In the genomic region with DNA sequence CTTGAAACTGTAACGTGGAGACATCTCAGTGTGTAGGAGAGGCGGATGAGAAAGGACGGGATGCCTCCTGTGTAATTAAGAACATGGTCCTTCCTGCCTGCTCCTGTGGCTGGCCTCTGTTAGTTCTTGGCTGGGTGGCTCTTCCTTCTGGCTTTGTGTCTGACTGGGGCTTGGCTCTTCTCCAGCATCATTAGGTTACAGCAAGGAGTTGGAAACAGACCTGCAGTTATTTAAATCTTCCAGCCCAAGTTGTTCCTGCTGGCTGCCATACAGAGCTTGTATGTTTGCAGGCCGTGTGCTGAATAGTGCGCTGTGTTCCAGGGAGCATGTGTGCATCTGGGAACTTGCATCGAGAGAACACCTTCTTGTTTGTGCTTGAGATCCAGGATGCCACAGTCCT, we compare ENCODE assay signal across 10 mouse cellular contexts.
DNase-seq lines count a peak whose midpoint lies in the region; ATAC-seq and TF ChIP-seq lines count a peak whose summit lies in the region.
"Had no signal": no experiment of that assay in that cellular context is flagged by ENCODE, and none has a peak within 500 bp of the region (broad histone marks: within the 10 kb centered on the region; RNA-seq: fewer than 3 reads in every experiment).

No protein-coding gene starts in this region.

- H3K4me3 ChIP-seq in hindbrain, postnatal 0 days (ENCODE audit: low read length), result no peak overlapping the region
- H3K4me3 ChIP-seq: myocyte had no signal

- no peak for TF ChIP-seq CTCF in hindbrain, postnatal 0 days (IDR thresholded peaks at IDR 0.05; ENCODE audit: low read depth)

- H3K9me3 ChIP-seq in hindbrain, postnatal 0 days (ENCODE audit: low read length), result no peaks in the 10 kb centered on the region

- H3K4me2 ChIP-seq in hindbrain, postnatal 0 days (ENCODE audit: low read depth, low read length), result 0 out of 2 replicates have a peak overlapping the region, but pooled peaks have one; percentile 13

- intact Hi-C loops in left cerebral cortex, postnatal 10 days (cut with DNase I), result no loop called here

- H3K4me1 ChIP-seq in hindbrain, postnatal 0 days (ENCODE audit: insufficient read depth, low read length), result peaks cover 17% of the 10 kb centered on the region; the same call in 1 of the 2 replicates

- no peaks in the 10 kb centered on the region for H3K36me3 ChIP-seq in hindbrain, postnatal 0 days (ENCODE audit: insufficient read depth, low read length)
- H3K36me3 ChIP-seq: G1E had no signal

- peak; percentile 72 for ATAC-seq in hindbrain, postnatal 0 days

- H3K9ac ChIP-seq in hindbrain, postnatal 0 days (replicated peaks; ENCODE audit: low read length), result no peak overlapping the region

- peak overlapping the region; percentile 74 for H3K27ac ChIP-seq in hindbrain, postnatal 0 days

- no peaks in the 10 kb centered on the region for H3K27me3 ChIP-seq in hindbrain, postnatal 0 days (ENCODE audit: insufficient read depth, low read length)

- 30% methylated on average over 6 of the region's 6 CpGs for WGBS in hindbrain, postnatal 0 days

- DNase-seq in left cerebral cortex, postnatal 10 days (ENCODE audit: extremely low spot score in 1 of 2, low spot score in 2 of 2), result peak; percentile 45 to 50
- DNase-seq in left cerebral cortex, adult 18-20 months (ENCODE audit: low spot score in 2 of 2), result no peak
- DNase-seq in cerebellum, adult 11 months, result peak; percentile 31
- DNase-seq in gastrocnemius, postnatal 10 days, result peak; percentile 41
- DNase-seq in hindbrain, postnatal 0 days (ENCODE audit: low spot score), result peak; percentile 75
- DNase-seq in lung, postnatal 10 days, result peak; percentile 75
- no peak for DNase-seq in thymus, adult 18-20 months
- no peak for DNase-seq in urinary bladder, postnatal 10 days (ENCODE audit: low spot score)

Comparison
In these comparisons a context has a peak if more than half of its experiments do, and no peak if none do; other contexts are left out.
1. DNase-seq: peak in left cerebral cortex, postnatal 10 days (2 of 2), cerebellum, adult 11 months (single experiment), gastrocnemius, postnatal 10 days (single experiment), hindbrain, postnatal 0 days (single experiment) and lung, postnatal 10 days (single experiment); none in left cerebral cortex, adult 18-20 months (0 of 2), thymus, adult 18-20 months (0 of 2) and urinary bladder, postnatal 10 days (single experiment).